Mouse (Mus musculus) layer of hippocampus, postnatal 14 days (tissue): ENCODE data around the gene Tsks. TPM values are rescaled to one million over a fixed set of nuclear protein-coding genes. Genes with fewer than 3 reads are reported as not detected.

Experiments
- DNase-seq, 2 experiments: peaks; one replicate each; pipeline ENCODE4 v3.0.0; 2021 to 2022; ENCODE audit warnings: low spot score in 2 of 2, mixed read lengths in 1 of 2
- total RNA-seq, 2 experiments: library from RNA; stranded (reverse); gene quantifications; 2 replicates each; pipeline ENCODE4 v1.2.3; 2021

Gene Tsks
- total RNA-seq, 2 experiments from 2014 or later: 0.69 TPM; not detected in 1

DNA sequence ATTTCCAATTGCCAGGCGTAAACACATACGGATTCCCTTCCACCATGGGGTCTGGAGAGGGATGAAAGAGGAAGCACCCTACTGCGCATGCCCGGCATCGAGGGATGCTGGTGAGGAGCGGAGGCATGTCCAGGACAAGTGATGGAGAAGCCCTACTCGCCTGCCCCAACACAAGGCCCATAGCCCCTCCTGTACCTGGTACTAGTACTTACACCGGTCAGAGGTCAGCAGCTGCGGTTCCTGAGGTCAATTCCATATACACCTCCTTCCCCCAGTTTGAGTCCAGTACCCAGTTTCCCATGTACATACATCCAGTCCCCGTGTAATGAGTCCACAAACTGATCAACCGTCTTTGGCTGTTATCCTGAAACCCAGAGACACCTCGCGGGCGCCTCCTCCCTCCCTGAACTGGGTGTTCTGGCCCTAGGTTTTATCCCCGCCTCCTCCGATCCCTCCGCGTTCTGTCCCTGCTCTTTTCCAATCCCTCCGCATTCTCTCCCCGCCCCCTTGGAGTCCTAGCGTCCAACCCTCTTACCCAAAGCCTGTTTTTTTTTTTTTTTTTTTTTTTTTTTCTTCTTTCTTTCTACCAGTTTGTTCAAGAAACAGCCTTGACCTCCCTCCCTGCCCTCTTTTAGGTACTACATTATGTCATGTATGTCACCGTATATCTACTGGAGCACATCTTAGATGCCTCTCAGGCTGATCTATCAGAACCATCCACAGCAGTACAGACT, 31.5 kb downstream of the Tsks start, which contains the start of gene Cpt1c:
Cpt1c (minus strand) TSS at position 469 of the 734 bp plus-strand sequence.
- peak; percentile 86 to 93 for DNase-seq

DNA sequence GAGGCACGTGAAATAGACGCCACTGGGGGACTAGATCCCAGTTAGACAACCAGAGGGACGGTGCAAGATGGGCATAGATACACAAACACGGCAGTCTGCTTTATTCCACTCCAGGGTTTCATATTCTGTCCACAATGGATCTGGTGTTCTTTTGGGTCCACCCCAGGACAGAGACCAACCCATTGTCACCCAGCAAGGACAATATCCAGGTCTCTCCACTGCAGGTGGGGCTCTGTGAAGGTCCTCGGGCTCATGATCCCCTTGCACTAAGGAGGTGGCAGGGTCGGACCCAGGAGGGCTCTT, 32.1 kb downstream of the Tsks start:
- no peak for DNase-seq

GRCm38 (mm10) chr7:44978300-44978699, 35.3 kb downstream of the Tsks start:
- DNase-seq: no peak

- no peak for DNase-seq
Observed at GRCm38 (mm10) chr7:44981539-44981938, 38.5 kb downstream of the Tsks start.

- peak; percentile 79 to 84 for DNase-seq
Observed at GRCm38 (mm10) chr7:44983085-44983484, 40.1 kb downstream of the Tsks start.

- no peak for DNase-seq
Observed at GRCm38 (mm10) chr7:44983944-44984832, 41.2 kb downstream of the Tsks start.

GRCm38 (mm10) chr7:44984833-44985164, 41.8 kb downstream of the Tsks start:
- DNase-seq: no peak

- peak; percentile 60 to 72 for DNase-seq
Observed at GRCm38 (mm10) chr7:44985595-44986191, 42.7 kb downstream of the Tsks start.

DNA sequence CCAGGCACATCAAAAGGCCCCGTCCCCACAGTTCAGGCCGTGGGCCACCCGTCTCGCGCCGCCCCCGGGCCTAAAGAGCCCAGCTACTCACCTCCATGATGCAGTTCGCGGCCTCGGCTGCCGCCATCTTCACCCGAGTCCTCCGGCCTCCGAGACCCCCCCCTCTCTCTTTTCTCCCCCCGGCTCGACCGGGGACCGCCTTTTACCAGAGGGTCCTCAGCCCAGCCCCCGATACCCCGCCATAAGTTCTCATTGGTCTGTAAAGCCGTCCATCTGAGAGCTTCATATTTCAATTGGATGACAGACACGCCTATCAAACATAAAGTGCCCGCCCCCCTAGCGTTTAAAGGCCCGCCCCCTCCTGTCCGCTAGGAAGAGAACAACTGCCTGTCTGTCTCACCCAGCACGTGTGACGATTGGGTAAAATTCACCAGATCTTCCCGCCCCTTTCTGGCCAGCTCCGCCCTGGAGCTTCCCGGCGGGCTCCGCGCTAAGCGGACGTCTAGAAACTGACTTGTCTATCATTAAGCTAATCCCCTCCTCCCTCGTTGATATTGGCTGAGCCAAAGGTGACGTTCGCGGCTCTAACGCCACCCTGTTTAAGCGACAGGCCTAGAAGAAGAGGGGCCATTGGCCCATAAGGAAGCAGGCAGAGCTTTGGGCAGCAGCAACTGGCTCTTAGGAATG, 43.3 kb downstream of the Tsks start, which contains the start of gene Prmt1:
Prmt1 (minus strand) TSS at position 377 of the 687 bp plus-strand sequence.
- DNase-seq: peak; percentile 99 to 100

DNA sequence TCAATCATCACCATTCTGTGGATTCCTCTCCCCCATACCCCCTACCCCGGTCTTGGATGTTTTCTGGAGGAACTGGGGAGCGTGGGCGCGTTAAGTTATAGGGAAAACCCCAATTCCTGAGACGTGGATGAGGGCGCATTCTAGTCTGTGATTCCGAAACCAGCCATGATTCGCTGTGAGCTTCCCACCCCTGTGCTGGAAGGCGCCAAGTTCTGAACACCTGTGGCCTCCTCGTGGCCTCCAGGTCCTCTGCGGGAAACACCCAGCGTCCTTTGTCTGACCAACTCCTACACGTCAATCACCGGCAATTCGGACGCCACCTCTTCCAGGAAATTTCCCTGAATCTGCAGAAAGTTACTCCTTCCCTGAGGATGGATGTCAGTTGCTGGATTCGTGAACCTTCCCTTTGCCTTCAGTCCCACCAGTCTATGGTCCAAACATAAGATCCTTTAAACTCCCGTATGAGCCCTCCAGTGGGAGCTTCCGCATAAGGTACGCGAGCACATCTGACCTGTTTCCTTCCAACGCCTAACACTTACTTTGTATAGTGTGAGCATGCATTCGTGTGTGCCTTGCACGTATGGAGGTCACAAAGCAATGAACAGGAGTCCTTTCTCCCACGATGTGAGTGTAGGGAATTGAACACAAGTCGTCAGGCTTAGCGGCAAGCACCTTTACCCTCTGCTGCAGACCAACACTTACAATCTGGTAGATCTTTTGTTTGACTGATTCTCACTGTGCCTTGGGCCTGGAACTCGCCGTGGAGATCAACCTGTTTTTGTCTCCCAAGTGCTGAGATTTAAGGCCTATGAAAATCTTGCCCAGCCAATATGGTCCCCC, 44.1 kb downstream of the Tsks start:
- no peak for DNase-seq

DNA sequence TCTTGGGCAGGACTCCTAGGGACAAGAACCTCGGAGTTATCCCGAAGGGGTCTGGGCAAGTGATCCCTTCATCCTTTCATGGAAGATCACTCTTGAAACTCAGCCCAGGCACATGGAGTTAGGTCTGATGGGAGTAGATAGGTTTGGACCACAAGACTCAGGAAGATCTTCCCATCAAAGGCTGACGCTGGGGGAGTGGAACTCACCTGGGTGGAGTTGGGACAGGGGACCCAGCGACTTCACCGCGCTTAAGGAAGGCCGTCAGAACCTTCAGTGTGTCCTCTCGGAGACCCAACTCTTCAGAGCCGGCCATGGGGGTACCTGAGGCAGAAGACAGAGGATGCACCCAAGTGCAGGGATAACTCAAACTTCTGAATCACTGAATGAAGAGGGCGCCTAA, 53.7 kb downstream of the Tsks start:
- no peak for DNase-seq

DNA sequence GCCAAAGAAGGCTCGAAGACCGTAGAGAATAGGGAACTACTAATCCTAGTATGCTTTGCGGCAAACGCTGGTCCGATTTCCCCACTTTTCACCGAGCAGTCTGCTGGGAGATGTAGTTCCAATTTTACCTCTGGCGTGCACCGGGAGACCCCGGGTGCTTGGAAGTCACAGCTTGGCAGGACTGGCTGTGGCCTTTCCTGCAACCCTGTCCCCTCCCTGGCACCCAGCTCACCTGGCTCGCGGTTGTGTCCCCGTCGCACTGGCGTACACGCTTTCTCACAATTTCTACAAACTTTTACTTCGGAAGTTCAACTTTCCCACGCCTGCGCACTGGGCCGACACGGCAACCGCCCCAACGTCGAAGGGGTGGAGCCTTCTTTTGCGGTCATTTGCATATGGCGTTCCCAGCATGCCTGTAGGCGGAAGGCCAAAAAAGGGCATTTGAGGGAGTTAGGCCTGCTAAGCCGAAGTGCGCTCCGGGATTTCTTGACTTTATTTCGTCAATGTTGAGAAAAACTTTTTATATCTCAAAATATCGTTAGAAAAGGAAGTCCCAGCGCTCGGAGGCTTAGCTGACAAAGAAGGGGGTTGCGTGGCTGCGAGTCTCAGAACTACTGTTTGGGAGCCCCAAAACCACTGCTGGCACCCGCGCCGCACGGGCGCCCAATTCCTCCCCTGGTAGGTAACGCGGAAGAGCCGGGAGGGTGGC, 54.4 kb downstream of the Tsks start, which contains the start of gene Irf3:
Irf3 (plus strand) TSS at position 418 of the 709 bp plus-strand sequence.
- peak; percentile 97 to 99 for DNase-seq

GRCm38 (mm10) chr7:44997940-44998428, 55.0 kb downstream of the Tsks start:
- no peak for DNase-seq

DNA sequence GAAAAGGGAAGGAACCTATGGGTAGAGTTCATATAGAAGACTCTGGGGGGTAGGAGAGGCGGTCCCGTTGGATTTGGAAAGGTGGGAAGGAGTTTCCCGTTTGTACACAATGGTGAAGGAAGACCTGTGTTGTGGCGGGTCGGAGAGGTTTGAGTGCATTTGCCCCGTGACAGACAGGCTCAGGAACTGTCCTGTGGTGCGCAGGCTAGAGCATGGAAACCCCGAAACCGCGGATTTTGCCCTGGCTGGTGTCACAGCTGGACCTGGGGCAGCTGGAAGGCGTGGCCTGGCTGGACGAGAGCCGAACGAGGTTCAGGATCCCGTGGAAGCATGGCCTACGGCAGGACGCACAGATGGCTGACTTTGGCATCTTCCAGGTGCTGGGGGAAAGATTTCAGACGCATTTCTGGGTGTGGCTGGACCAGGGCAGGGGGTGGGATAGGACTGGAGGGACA, 55.5 kb downstream of the Tsks start, which contains the start of gene Bcl2l12:
Bcl2l12 (minus strand) TSS at position 212 of the 455 bp plus-strand sequence.
- no peak for DNase-seq

GRCm38 (mm10) chr7:44999753-45000152, 56.7 kb downstream of the Tsks start:
- DNase-seq: no peak

- no peak for DNase-seq
Observed at GRCm38 (mm10) chr7:45000539-45001114, 57.6 kb downstream of the Tsks start.

- DNase-seq: no peak
Observed at GRCm38 (mm10) chr7:45002440-45002839, 59.4 kb downstream of the Tsks start.

DNA sequence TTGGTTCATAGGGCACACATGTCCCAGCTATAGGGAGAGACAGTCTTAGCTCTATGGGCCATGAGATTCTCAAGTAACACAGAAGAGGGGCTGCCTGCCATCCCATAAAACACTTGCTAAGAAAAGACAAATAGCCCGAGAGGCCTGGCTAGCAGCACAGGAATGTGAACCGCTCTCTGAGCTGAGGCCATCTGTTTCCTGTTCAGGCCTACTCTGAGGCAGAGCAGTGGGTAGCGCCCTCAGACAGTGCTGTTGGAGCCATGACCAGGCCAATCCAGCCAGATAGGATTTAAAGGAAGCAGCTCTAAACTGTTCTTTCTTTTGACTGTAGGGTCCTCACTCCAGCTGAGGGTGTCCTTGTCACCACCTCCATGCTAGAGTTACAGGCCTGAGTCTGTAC, 61.5 kb downstream of the Tsks start:
- DNase-seq: no peak
